Mouse (Mus musculus) stomach, postnatal 0 days (tissue): ENCODE measurements around the gene Kremen2. TPM values are rescaled to one million over a fixed set of nuclear protein-coding genes. Genes with fewer than 3 reads are reported as not detected.

Experiments
- ATAC-seq: fragments of 200-750 bp; cut with Nextera tagmentation; 2 replicates; pipeline ENCODE4 v1.8.0; 2017; ENCODE audit not compliant: low FRiP score, low TSS enrichment
- DNase-seq: peaks from one replicate; pipeline ENCODE4 v3.0.0-alpha.2; 2016; ENCODE audit warnings: low spot score
- H3K27ac ChIP-seq: fragments of 300-500 bp; sonication (generic); replicated peaks from 2 replicates; pipeline ENCODE4 v1.5.1; 2014; ENCODE audit warnings: mild to moderate bottlenecking, control low read depth
- H3K27me3 ChIP-seq: fragments of 300-500 bp; sonication (generic); 2 replicates; pipeline ENCODE4 v1.6.1; 2014; ENCODE audit warnings: low read length; ENCODE audit not compliant: control insufficient read depth, insufficient read depth
- H3K36me3 ChIP-seq: fragments of 300-500 bp; sonication (generic); 2 replicates; pipeline ENCODE4 v1.6.1; 2014; ENCODE audit warnings: low read length, mixed read lengths; ENCODE audit not compliant: control insufficient read depth, insufficient read depth
- H3K4me1 ChIP-seq: fragments of 300-500 bp; sonication (generic); replicated peaks from 2 replicates; pipeline ENCODE4 v1.6.1; 2014; ENCODE audit warnings: antibody characterized with exemption; ENCODE audit not compliant: control insufficient read depth, insufficient read depth
- H3K4me2 ChIP-seq: fragments of 300-500 bp; sonication (generic); replicated peaks from 2 replicates; pipeline ENCODE4 v1.6.1; 2014; ENCODE audit warnings: low read depth, mild to moderate bottlenecking, control low read depth, moderate library complexity
- H3K4me3 ChIP-seq: fragments of 300-500 bp; sonication (generic); 2 replicates; pipeline ENCODE4 v1.5.1; 2014; ENCODE audit warnings: low read depth, low read length, control low read depth
- H3K9ac ChIP-seq: fragments of 300-500 bp; sonication (generic); 2 replicates; pipeline ENCODE4 v1.6.1; 2014; ENCODE audit warnings: mild to moderate bottlenecking, low read length, control low read depth, mixed read lengths
- H3K9me3 ChIP-seq: fragments of 300-500 bp; sonication (generic); 2 replicates; pipeline ENCODE4 v1.6.1; 2016; ENCODE audit warnings: low read length; ENCODE audit not compliant: control insufficient read depth
- CTCF ChIP-seq: IDR thresholded peaks from 2 replicates; pipeline ENCODE4 v1.5.1; 2016; ENCODE audit warnings: antibody characterized with exemption, low read depth, mild to moderate bottlenecking, moderate library complexity
- EP300 ChIP-seq: optimal IDR thresholded peaks from 2 replicates; pipeline ENCODE3; 2016; ENCODE audit warnings: antibody characterized with exemption
- WGBS: fragments of 180-500 bp; shearing (Covaris S2); extraction: QIAGEN DNeasy Blood & Tissue Kit; methylation state at CpG from one replicate; pipeline ENCODE4 v1.1.7; 2014; 5-methylcytosine and 5-hydroxymethylcytosine counted together
- polyA plus RNA-seq: library from polyadenylated mRNA; unstranded; fragments of >200 nt; fragmentation: Nextera tagmentation; extraction: Ambion mirVana; gene quantifications from 2 replicates; pipeline ENCODE4 v1.2.1, GENCODE M21; 2015

Gene Kremen2
- polyA plus RNA-seq, 1 experiment from 2014 or later, result 2.7 TPM

DNA sequence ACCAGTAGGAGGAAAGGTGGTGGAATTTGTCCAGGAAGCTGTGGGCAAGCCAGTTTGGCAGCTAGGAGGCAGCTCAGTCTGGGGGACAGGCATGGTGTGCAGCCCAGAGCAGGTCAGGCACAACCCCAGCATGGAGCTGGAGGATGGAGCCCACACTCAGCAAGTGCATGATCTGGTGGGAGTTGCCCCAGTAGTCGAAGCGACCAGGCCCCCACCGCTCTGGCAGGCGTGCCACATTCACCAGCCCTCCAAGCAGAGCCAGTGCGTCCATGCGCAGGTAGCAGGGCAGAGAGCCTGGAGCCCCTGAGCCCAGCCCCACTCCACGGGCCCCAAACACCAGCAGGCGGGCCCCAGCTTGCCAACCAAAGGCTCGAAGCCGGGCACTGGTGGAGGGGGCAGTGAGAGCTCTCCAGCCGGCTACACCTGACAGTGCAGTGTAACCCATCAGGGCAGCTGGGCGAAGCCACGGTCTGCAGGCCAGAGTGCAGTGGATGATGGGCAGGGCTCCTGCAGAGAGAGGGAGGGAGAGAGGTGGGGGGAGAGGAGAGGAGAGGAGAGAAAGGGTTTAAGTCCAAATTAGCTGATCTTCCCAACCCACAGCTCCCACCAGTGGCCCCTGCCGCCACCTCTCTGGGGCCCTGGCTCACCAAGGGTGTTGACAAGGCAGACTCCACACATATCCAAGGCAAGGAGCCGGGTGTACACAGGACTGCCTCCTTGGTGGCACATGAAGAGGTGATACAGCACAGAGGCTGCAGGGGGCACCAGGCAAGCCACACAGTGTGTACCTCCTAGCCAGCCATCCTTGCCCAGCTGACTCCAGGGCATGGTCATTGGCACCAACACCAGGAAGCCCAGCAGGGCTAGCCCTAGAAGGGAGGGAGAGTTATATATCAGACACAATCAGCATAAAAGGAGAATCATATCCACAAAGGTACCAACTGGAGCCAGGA is 7.9 kb downstream of the Kremen2 start:
- no peak overlapping the region for H3K27ac ChIP-seq
- peaks cover 8% of the 10 kb centered on the region; the same call in 1 of the 2 replicates for H3K4me1 ChIP-seq
- peak; percentile 60 for DNase-seq
- no peaks in the 10 kb centered on the region for H3K9me3 ChIP-seq
- H3K4me3 ChIP-seq, result no peak overlapping the region
- whole genome bisulfite sequencing, result 70% methylated on average over 15 of the region's 15 CpGs
- TF ChIP-seq CTCF (peak; percentile 52), EP300 (no peak)
- H3K27me3 ChIP-seq, result 0 out of 2 replicates have a peak, but pooled peaks cover 2% of the 10 kb centered on the region
- ATAC-seq, result peak; percentile 47; the same call in 1 of the 2 replicates
- no peak overlapping the region for H3K9ac ChIP-seq
- H3K4me2 ChIP-seq, result 0 out of 2 replicates have a peak overlapping the region, but pooled peaks have one; percentile 94
- peaks cover 7% of the 10 kb centered on the region; the same call in 1 of the 2 replicates for H3K36me3 ChIP-seq

DNA sequence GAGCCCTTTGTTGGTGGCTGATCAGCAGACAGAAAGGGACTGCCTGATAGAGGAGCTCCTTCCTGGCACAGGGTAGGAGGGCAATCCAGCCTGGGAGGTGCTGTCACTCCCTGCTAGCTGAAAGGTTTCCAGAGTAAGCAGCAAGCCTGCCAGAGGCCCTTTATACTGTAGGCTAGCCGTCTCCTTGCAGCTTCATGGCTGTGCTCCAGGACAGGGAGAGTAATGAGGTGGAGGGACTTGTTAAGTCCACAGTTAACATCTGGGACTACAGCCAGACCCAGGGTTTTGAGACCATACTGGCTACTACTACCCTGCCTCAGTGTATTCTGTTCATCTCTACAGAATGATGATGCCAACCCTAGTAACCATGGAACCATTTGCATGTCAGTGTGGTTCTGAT is 11.3 kb downstream of the Kremen2 start:
- no peak for ATAC-seq
- 54% methylated on average over 1 of the region's 1 CpGs for WGBS
- H3K9ac ChIP-seq, result no peak overlapping the region; the same call in 1 of the 2 replicates
- DNase-seq, result no peak
- H3K4me1 ChIP-seq, result peaks cover 2% of the 10 kb centered on the region; the same call in 1 of the 2 replicates
- no peak for TF ChIP-seq EP300
- TF ChIP-seq CTCF, result no peak
- no peak overlapping the region for H3K4me2 ChIP-seq
- peaks cover 7% of the 10 kb centered on the region; the same call in 1 of the 2 replicates for H3K36me3 ChIP-seq
- no peak overlapping the region for H3K27ac ChIP-seq
- H3K9me3 ChIP-seq, result no peaks in the 10 kb centered on the region
- no peaks in the 10 kb centered on the region for H3K27me3 ChIP-seq
- no peak overlapping the region for H3K4me3 ChIP-seq

DNA sequence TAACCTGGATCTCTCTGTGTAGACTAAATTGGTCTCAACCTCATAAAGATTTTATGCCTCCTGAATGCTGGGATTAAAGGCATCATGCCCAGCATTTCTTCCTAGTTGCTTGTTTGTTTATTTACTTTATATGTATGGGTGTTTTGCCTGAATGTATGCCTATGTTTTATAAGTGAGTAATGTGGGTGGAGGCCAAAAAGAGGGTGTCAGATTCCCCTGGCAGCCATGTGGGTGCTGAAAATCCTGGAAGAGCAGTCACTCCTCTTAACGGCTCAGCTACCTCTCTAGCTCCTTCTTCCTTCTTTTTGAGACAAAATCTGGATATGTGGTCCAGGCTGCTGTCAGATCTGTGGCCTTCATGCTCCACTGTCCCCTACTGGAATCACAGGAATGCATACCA is 15.2 kb downstream of the Kremen2 start:
- Histone ChIP-seq H3K4me3 (no peak overlapping the region), H3K4me2 (no peak overlapping the region), H3K9ac (no peak overlapping the region), H3K36me3 (0 out of 2 replicates have a peak, but pooled peaks cover 3% of the 10 kb centered on the region), H3K27ac (no peak overlapping the region), H3K9me3 (no peaks in the 10 kb centered on the region), H3K27me3 (no peaks in the 10 kb centered on the region), H3K4me1 (no peaks in the 10 kb centered on the region)
- WGBS, result 30% methylated on average over 1 of the region's 1 CpGs
- DNase-seq, result no peak
- no peak for TF ChIP-seq CTCF
- TF ChIP-seq EP300, result no peak
- ATAC-seq, result no peak

DNA sequence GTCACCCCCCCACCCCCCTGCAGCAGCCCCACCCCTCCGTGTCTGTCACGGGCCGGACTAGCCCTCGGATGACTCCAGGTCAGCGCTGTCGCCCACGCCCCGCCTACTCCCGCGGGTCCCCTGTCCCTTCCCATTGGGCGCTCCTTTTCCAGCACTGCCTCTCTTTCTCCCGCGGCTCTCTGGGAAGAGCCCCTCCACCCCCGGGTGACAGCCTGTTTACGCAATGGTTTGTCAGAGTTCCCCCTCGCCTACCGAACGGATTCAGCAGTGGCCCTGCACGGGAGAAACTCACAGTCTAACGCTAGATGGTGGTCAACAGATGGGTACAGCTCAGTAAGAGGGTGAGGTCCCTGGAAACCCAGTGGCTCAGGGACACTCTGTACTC is 18.9 kb downstream of the Kremen2 start:
- H3K27ac ChIP-seq, result peak overlapping the region; percentile 83

DNA sequence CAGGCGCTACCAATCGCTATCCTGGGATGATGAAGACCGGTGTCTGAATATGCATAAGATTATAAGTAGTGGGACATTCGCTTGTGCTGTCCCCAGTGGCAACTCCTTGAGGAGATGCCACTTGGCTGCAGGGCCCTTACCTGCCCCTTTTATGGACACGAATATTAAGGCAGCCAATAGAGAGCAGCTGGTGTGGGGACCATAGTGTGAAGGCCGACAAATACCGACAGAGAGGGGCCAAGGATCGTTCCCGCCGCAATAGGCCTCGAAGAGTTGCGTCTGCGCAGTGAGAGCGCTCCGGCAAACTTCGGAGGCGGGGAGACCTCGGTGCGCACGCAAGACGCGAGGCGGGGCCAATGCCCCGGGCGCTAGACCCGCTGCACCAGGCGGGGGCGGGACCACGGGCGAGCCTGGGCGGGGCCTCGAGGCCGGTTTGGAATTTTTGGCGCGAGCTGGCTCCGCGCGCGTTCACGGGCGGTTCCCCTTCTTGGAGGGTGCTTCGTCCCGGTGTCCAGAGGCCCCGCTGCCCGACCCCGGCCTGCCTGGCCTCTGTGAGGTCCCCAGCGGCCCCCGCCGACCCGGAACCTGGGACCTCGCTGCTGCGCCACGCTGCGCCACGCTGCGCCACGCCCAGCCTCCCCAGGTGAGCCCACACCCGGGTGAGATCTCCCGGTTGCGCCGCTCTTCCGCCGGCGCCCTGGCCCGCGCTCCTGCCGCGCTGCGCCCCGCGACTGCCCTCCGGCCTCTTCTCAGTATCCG is 19.5 kb downstream of the Kremen2 start, which contains the start of gene Pkmyt1:
TSS of gene Pkmyt1 (plus strand) at position 338 of the 759 bp plus-strand sequence.
- H3K4me2 ChIP-seq, result peak within 1 kb of the TSS; percentile 78
- 1% methylated on average over 70 of the region's 73 CpGs for WGBS
- peak; percentile 97 for DNase-seq
- no peak for TF ChIP-seq CTCF
- no peak for TF ChIP-seq EP300
- no peaks in the 10 kb centered on the region for H3K27me3 ChIP-seq
- H3K9me3 ChIP-seq, result no peaks in the 10 kb centered on the region
- peak; percentile 94 for ATAC-seq
- peak within 1 kb of the TSS; percentile 88 for H3K4me3 ChIP-seq
- H3K9ac ChIP-seq, result peak within 1 kb of the TSS; percentile 74
- H3K36me3 ChIP-seq, result no peaks in the 10 kb centered on the region
- peak within 1 kb of the TSS; percentile 83 for H3K27ac ChIP-seq
- no peaks in the 10 kb centered on the region for H3K4me1 ChIP-seq

More for the DNA sequence above, 18.9 kb downstream of the Kremen2 start:
- H3K4me1 ChIP-seq, result no peaks in the 10 kb centered on the region
- 1% methylated on average over 19 of the region's 20 CpGs for WGBS
- ATAC-seq (peak; percentile 84), DNase-seq (peak; percentile 83)
- no peaks in the 10 kb centered on the region for H3K36me3 ChIP-seq
- no peaks in the 10 kb centered on the region for H3K9me3 ChIP-seq
- TF ChIP-seq CTCF (peak; percentile 59), EP300 (no peak)
- peak overlapping the region; percentile 74 for H3K9ac ChIP-seq
- H3K4me3 ChIP-seq, result peak overlapping the region; percentile 88
- H3K4me2 ChIP-seq, result peak overlapping the region; percentile 78
- no peaks in the 10 kb centered on the region for H3K27me3 ChIP-seq
